Mouse (Mus musculus): ENCODE measurements around the gene Borcs7.

DNA sequence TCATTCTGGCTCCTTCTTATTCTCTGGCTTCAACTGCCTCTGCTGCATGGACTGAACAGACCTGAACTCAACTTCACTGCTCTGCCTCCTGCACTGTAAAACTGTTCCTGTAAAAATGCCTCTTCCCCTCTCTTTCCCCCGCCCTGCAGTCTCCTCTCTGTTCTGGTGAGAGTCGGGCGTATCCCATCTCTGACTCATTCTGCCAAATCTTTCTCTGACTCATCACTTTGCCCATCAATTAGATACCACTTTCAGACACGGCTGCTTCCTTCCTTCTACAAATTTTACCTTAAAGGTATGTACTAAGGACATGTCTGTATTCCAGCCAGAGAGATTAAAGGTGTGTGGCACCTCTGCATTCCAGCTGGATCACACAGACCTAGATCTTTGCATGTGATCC is 28.4 kb downstream of the Borcs7 start:
- no peak for TF ChIP-seq CTCF (IDR thresholded peaks at IDR 0.05; ENCODE audit: low read depth, low read length)
- no peak for TF ChIP-seq TAL1 (conservative IDR thresholded peaks at IDR 0.05; ENCODE audit: low read depth, low read length)
- TF ChIP-seq GATA1 (IDR thresholded peaks at IDR 0.05; ENCODE audit: borderline replicate concordance, low read length): no peak
- no peak for TF ChIP-seq GATA2 (IDR thresholded peaks at IDR 0.05; ENCODE audit: borderline replicate concordance, low read depth, low read length)
- TF ChIP-seq POLR2AphosphoS5 (IDR thresholded peaks at IDR 0.05; ENCODE audit: insufficient replicate concordance, low read depth, low read length): no peak
